Mouse (Mus musculus) lung, adult 2 months (tissue): ENCODE results near the gene Ublcp1.

ENCODE experiments used
- CTCF ChIP-seq: fragments of 200-500 bp; IDR thresholded peaks from 2 replicates; pipeline ENCODE4 v1.5.1; 2011; ENCODE audit warnings: mild to moderate bottlenecking, low read length, control low read depth; ENCODE audit not compliant: insufficient read depth
- POLR2A ChIP-seq: fragments of 200-500 bp; IDR thresholded peaks from 2 replicates; pipeline ENCODE4 v1.6.1; 2011; ENCODE audit warnings: low read depth, mild to moderate bottlenecking, control low read depth, low read length, borderline replicate concordance; ENCODE audit errors: extremely low read depth

- TF ChIP-seq CTCF (no peak), POLR2A (no peak)
These were observed 42.0 kb upstream of the Ublcp1 start for GRCm38 (mm10) chr11:44512044-44513025.
